Mouse (Mus musculus) kidney, adult 11 months (tissue): ENCODE measurements around the gene Kif6.
A peak's percentile ranks its signal among the peaks of the same experiment; 100 is the strongest.

Source experiments
- DNase-seq: peaks from one replicate; pipeline ENCODE4 v3.0.0; 2022

Kif6 gene

GRCm38 (mm10) chr17:49668296-49668695 is 53.4 kb downstream of the Kif6 start:
- DNase-seq: no peak

DNA sequence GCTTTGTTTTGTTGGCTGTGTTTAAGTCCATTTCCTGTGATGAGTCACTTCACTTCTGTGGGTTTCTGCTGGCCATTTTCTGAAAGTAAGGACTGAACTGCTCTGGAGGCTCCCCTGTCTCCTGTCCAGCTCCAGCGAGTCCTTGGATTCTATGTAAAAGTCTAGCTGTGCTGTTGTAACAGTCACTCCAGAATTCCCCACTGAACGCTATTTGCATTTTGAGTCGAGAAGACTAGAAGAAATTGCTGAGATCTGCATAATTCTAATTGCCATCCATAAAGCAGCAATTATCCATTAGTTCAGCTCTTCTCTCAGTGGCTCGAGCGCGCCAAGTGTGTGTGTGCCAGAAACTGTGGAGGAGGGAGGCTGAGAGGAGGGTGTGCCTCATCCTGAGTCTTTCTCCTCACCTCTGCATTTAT is 57.0 kb downstream of the Kif6 start:
- DNase-seq: no peak

DNA sequence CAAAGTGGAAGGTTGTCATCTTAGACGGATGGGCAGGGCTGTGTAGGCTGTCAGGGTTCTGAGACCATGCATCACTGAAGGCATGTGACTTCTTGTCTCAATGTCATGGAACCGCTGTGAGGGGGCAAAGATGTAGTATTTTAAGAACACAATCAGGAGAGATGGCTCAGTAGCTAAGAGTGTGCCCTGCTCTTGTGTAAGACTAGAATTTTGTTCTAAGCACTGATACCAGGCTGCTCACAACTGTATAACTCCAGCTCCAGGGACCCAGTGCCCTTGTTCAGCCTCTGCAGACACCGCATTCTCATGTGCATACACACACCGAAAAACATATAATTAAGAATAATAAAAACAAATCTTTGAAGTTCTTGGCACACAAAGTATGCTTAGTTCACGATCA is 57.5 kb downstream of the Kif6 start:
- no peak for DNase-seq

DNA sequence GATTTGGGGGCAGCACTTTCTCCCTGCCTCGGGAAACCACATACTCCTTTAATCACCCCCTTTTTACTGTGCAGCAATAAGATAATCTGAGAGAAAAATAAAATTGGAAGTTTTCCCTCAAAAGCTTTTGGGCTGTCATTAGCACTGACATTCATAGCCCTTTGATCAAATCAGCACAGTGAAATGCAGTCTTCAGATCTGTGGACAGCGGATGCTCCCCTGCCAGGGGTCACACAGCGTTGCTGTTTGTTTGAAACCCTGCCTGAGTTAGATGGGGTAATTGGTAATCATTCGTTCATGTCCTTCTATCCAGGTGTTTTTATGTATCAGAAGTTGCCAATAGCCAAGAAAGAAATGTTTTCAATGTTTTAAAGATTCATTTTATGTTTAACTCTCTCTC is 60.7 kb downstream of the Kif6 start:
- no peak for DNase-seq

DNA sequence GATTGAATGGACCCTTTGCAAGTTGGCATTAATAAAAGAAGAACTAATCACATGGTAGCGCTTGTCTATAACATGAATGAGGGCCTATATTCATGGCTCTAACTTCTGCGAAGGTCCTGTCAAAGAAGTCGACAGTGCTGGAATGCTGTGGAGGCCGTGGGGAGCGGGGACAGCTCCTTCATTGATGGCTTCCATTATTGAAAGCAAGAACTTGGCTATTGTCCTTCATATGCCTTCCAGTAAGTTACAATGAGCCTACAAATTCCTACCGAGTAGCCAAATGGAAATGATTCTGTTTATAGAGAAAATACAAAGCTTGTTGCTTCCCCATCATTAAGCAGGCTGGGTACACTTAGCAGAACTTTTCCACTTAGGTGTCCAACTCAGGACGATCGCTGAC is 66.5 kb downstream of the Kif6 start:
- no peak for DNase-seq

DNA sequence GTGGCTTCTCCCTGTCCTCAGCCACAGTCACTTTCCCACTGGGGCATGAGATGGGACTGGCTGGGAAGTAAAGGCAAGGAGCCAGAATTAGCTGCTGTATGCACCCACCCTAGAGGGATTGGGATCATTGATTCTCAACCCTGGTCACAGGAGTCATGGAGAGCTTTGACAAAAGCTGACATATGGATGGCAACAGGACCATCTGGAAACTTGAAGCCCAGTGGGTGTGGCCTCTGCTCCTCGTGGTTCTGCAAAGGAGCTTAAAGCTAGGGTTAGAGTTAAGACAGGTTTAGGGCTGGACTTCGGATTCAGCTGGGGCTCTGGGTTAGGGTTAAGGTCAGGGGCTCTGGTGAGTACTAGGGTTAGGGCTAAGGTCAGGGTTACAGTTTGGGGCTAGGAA is 69.2 kb downstream of the Kif6 start:
- no peak for DNase-seq

- DNase-seq: no peak
Measured at GRCm38 (mm10) chr17:49690607-49691454, 75.9 kb downstream of the Kif6 start.

DNA sequence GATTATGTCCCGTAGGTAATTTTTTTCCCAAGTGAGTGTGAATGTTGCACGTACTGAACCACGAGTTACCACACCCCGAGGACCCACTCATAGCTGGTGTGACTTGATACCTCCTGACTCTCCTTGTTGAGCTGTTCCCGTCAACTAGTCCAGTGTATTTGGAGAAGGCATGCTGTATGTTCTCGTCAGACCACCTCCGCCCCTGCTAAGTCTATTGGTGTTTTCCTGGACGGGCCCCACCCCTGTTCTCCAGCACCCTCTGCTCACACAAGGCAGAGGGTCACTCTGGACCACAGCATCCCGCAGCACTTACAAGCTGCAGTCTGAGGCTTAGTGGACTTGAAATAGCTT is 76.5 kb downstream of the Kif6 start:
- no peak for DNase-seq

GRCm38 (mm10) chr17:49693206-49693605 is 78.3 kb downstream of the Kif6 start:
- no peak for DNase-seq

DNA sequence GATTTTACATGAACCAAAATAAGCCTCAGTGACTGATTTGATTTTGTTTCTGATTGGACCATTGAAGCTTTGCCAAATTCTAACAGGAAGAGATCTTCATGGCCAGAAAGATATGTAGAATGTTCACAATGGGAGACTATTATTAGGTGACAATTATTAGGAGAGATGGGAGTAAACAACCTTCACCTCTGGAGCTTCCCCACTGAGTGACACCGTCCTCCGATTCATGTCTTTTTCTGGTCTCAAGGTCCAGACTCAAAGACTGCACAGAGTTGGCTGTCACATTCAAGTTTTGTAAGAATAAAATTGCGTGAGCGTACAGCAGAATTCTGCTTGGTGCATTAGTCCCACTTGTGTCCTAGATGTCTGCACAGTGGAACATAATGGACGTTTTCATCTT is 82.3 kb downstream of the Kif6 start:
- no peak for DNase-seq

DNA sequence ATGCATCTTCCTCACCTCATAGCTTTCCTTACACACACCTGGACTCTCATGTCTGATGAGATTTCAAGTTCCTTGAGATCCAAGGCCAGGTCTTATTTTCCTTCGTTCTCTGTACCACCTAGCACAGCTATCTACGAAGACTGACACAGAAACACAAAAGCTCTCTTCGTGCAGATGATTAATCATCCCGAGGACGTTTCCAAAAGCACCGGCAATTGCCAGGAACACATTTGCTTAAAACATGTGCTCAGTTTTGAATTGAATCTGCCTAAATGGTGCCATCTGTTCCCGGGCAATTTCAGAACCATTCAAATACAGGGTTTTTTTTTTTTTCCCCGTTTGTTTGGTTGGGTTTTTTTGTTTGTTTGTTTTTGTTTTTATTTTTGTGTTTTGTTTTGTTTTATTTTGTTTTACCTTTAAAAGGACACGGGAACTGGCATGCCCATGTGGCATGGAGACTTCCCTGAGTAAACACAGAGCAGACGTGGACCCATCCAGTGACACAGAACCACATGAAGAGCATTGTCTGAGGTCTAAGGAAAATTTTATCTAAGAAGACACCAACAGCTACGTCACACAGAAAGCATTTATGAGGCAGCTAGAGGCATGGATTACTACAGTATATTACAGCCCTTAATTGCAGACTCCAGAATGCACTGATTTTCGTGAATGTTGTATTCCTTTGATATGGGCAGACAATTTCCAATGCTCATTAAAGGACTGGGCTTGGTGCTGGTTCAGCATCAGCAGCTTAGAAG is 88.7 kb downstream of the Kif6 start:
- no peak for DNase-seq

DNA sequence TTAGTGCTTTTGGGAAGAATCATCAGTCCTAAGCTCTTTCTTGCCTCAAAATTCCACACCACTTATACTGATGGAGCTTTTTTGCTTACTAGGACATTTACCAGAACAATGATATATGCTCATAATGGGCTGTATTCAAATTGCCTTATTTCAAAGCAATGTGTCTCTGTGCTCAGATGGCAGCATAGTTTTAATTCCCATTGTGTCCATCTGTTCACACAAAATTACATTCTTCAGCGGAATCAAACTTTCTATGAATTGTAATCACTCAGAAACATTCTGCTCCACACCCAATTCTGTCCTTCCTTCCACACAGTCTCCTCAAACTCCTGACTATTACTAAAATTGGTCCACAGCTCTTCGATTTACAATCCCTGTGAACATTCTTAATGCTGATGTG is 94.3 kb downstream of the Kif6 start:
- no peak for DNase-seq

DNA sequence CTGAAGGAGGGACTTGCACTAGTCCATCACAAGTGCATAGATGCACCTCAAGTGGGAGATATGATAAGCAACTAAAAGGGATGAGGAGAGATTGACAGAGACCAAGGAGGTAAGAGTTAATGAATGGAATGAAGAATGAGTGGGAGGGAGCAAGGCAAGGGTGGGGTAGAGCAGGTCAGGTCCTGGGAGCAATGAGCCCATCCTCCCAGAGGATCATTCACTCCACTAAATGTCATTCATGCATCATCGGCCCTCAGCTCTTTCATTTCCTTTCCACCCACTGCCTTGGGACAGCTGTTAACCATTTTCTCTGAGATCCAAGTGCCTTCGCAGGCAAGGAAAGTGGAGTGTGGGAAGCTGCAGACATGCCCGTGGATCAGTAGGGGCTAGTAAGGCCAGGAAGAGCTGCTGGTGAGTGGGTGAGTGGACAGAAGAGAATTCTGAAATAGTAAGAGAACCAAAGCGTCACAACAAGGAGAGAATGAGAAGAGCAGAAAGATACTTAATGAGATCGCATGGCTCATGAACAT is 95.2 kb downstream of the Kif6 start:
- DNase-seq: no peak

- no peak for DNase-seq
Measured at GRCm38 (mm10) chr17:49726206-49726605, 111.3 kb downstream of the Kif6 start.

- no peak for DNase-seq
Measured at GRCm38 (mm10) chr17:49726976-49727375, 112.0 kb downstream of the Kif6 start.

DNA sequence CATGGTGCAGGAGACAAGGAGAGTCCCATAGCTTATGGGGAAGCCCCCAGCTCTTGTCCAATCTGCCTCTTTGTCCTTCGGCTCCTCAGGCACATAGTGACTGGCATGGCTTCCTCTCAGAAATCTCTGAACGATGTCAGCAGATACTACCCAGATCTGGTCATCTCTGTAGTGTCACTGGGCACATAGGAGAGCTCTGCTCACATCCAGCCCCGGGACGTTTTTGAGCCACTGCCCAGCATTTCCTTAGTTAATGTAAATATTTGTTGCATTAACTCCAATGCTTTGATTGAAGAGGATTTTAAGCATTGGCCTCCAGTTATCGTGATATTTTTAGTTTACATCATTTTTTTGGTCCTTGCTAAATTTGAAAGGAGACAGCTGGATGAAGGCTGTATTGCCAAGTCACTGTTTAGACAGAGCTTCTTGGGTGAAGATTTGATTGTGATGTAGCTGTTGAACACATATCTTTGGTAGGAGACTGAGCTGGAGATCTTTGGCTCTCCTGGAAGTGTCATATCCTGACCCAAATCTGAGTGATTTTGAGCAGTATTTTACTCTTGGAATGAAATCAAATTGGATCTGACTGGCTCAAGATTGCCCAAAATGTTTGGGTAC is 112.6 kb downstream of the Kif6 start:
- no peak for DNase-seq

GRCm38 (mm10) chr17:49729856-49730255 is 114.9 kb downstream of the Kif6 start:
- DNase-seq: no peak

DNA sequence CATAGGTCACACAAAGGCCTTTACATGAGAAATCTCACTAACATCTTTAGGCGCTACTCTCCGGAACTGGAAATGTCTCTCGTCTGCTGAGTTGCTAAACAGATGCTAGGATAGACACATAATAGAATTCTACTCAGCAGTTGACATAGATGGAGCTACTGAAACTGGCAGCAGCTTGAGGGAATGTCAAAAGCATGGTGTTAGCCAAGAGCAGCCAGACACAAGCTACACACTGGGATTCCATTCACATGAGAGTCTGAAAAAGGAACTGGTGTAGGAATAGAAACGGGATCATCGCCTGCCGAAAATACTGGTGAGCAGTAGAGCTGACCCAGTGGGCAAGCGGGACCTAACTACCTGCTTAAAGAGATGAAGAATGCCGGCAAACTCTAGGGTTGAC is 117.8 kb downstream of the Kif6 start:
- DNase-seq: no peak

DNA sequence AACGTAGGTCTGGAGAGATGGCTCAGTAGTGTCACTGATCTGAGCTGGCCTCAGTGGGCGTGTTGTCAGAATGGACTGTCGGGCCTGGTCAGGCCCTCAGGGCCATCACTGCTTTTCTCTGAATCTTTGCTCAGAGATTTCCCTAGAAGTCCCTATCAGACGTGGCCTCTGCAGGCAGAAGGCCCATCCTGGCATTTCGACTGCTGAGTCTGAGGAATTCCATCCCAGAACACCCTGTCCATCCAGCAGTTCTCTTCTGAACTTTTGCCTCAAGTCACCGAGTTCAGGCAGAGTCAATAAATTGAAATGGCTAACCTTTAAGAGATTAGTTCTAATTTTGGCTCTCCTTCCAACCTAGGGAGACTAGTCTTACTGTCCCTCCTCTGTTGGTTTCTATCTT is 119.1 kb downstream of the Kif6 start:
- peak; percentile 15 for DNase-seq

- DNase-seq: no peak
Measured at GRCm38 (mm10) chr17:49734776-49735175, 119.8 kb downstream of the Kif6 start.

- no peak for DNase-seq
Measured at GRCm38 (mm10) chr17:49736364-49736763, 121.4 kb downstream of the Kif6 start.

GRCm38 (mm10) chr17:49737217-49737774 is 122.4 kb downstream of the Kif6 start:
- DNase-seq: no peak

- no peak for DNase-seq
Measured at GRCm38 (mm10) chr17:49738351-49738750, 123.4 kb downstream of the Kif6 start.
